Mouse (Mus musculus): ENCODE measurements around the gene Med28.

Med28 gene

DNA sequence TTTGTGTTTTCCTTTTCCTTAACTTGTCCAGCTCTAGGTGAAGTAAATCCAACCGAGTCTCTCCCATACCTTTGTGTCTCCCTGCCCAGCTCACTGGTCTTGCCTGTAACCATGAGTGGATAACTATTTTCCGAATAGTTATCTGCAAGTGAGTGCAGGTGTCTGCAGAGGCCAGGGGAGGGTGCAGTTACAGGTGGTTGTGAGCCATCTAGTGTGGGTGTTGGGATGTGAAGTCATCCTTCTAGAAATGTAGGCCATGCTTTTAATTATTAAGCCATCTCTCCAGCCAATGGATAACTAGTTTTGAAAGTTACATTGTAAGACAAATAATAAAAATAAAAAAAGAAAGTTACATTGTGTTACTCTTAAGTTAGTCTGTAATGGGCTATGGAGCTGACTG, 6.5 kb upstream of the Med28 start:
- WGBS, result 89% methylated on average over 2 of the region's 2 CpGs

DNA sequence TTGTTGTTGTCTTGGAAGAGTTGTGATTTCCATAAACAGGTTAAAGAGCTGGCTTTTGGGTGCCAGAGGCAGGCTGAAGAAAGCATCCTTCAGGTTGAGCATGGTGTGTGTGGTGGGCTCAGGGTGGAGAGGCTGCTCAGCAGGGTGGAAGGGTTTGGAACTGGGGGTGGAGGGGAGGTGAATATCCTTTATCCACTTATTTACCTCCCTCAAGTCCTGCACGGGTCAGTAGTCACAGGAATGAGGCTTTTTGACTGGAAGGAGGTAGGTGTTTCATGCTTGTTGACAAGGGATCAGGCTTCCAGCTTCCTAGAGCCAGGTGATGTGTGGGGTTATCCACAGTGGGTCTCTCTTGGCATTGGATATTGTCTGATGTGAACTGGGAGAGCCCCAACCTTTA, 5.4 kb upstream of the Med28 start:
- WGBS, result 92% methylated on average over 1 of the region's 1 CpGs

DNA sequence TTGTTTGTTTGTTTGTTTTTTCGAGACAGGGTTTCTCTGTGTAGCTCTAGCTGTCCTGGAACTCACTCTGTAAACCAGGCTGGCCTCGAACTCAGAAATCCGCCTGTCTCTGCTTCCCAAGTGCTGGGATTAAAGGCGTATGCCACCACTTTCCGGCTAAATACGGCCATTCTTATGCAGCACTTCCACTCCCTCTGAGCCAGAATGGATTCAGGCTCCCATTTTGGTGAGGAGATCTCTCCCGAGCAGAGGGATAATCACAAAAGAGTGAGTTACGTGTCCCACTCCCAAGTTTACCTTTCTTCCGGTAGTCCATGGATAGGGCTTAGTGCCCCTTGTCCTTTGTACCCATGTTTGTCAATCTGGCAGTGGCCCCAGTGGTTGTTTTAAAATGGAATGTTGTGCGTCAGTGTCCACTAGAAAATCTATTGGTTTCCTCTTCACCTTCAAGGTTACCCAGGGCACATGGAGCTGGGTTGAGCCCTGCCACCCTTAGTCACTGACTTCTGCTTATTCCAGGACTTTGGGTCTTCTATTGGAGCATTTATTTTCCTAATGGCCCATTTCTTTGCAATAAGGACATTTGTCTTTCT, 4.8 kb upstream of the Med28 start:
- 94% methylated on average over 10 of the region's 10 CpGs for WGBS

DNA sequence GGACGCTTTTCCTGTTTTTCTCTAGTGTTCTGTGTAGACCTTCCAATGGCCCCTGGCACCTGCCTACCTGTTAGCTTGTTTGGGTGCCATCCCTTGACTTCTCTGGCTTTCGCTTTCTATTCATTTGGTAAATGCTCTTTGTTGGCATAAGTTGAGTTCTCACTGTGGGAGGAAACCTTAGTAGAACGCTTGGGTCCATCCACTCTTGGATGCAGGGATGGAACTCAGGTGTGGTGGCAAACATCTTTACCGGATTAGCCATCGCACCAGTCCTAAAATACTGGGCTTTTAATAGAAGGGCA, 731 bp downstream of the Med28 start:
- WGBS, result 3% methylated on average over 5 of the region's 5 CpGs

DNA sequence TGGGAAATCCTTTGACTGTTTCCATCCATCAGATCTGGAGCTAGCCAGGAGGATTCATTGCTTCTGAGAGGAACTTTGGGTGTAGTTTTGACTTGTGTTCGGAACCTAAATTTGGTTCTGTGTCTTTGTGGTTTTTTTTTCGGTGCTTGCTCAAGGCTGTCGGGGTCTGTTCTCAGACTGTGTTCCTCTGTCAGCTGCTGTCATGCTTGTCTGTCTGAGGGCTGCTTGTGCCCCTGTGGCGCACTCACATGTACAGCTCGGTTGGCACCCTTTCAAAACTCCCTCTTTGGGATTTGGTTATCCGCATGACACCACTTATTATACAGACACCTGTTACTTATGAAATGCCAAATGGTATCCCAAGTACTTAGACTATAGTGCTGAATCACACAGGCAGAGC, 1.6 kb downstream of the Med28 start:
- 61% methylated on average over 6 of the region's 6 CpGs for WGBS

DNA sequence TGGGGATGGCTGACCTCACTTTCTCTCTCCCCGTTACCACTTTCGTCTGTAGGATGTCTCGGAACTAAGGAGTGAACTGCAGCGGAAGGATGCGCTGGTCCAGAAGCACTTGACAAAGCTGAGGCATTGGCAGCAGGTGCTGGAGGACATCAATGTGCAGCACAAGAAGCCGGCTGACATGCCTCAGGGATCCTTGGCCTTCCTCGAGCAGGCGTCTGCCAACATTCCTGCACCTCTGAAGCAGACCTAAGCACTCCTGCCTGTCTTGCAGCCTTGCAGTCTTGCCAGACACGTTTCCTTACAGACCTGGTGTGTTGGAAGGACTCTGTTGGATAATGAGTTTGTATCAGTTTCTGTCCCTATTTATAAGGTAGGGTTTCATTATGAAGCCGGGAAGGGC, 5.1 kb downstream of the Med28 start:
- 86% methylated on average over 10 of the region's 10 CpGs for WGBS

DNA sequence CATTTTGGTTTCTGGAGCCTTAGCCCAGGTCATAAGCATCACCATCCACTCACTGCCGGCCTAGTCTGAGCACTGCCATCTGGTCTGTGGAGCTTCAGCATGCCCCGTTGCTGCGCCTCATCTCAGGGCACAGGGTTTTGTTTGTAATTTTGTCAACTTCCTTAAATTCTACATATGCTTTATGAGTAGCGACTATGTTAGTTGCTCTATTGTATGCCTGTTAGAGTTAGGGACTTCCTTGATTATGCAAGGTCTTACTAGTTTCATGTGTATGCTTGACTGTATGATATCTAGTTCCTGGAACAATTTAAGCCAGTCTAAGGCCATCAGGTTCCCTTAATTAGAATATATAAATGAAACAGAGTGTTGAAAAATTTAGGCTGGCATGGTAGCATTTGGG, 6.3 kb downstream of the Med28 start:
- 92% methylated on average over 4 of the region's 4 CpGs for WGBS

DNA sequence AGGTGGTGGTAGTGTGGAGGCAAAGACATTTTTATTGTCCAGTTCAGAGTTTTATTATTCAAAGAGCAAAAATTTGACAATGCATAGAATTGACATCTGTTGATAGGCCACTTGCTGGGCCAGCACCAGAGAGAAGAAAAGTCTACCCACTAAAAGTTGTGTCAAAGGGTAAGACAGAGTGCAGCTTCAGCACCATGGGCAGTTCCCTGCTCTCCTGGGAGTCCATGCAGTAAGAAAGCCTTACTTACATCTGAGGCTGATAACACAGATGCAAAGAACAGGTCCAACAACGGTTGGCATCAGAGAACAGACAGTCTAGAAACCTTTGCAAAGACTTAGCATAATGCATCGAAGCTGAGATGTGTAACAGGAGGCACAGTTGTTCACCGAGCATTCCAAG, 9.7 kb downstream of the Med28 start:
- WGBS, result 78% methylated on average over 3 of the region's 3 CpGs

DNA sequence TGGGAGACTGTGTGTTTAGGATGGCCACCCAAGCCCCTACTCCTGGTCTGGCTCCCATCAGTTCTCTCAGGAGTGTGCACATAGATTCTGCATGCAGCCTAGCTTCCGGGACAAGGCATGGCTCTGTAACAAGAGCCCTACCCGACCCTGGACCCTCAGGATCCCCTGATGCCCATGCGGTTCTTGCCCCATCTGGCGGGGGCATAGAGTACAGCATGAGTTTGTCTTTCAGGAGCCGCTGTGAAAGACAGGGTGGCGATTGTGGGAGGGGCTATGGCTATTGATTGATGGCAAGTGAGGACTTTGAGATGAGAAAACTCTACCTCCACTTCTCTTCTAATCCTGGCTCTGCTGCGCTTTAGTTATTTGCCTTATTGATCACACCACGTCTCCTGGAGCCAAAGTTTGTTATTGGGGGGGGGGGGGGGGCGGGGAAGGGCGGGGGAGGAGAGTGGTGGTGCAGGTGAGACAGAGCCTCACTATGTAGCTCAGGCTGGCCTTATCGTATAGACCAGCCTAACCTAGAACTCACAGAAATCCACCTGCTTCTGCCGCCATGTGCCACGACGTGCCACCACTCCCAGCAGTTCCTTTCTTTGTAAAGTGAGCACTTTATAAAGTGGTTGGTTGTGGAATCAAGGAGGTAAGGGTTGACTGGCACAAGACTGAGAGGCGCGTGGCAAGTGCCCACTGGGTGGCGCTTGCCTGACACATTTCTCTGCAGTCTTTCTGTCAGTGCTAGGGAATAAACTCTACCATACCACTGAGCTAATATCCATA, 14.5 kb downstream of the Med28 start:
- WGBS, result 9% methylated on average over 17 of the region's 17 CpGs

DNA sequence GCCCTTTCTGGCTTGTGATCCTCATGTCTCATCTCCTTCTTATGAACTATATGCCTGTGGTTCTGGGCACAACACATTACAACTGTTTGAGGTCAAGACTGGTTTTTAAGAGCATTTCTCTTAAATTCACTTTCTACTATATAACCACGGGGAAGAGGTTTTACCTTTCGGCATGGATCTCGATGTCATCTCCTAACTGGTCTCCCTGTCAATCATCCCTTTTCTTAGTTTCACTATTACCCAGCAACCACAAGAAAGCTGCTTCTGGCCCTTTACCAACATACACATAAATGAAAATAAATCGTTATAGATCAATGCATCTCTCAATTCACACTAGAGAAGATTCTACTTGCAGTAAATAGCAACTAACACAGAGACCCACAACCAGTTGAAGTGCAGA, 15.1 kb downstream of the Med28 start:
- WGBS, result 59% methylated on average over 4 of the region's 4 CpGs

DNA sequence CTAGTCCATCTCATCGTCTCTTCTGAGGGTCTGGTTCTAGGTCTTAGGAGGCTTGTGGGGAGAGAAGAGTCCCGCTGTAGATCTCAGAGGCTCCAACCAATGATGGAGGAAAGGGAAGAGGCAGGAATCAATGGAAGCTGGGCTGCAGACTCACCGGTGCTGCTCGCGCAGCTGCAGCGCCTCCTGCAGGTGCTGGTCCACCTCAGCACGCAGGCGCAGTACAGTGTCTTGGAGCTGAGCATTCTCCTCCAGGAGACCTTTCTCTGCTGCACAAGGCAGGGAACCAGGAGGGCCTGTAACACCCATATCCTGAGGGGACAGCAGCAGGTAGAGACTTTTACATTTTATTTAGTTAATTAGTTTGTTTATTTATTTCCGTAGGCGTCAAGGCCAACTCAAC, 19.5 kb downstream of the Med28 start:
- 65% methylated on average over 10 of the region's 10 CpGs for WGBS

DNA sequence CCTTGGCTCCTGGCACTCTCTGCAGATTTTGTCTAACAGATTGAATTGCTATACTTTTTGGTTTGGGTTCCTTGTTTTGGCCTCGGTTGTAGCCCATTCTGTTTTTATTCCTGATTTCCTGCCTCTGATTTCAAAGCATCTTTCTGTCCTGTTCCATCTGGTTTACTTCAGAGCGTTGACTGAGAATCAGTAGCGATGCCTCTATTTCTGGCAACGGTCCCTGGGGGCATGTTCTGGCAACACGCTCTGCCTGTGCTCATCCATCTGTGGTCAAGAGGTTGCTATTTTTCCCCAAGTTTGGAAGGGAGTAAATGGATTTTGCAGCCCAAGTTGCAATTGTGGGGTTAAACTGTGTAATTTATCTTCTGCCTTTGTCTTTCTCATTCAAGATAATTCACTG, 23.3 kb downstream of the Med28 start:
- 42% methylated on average over 5 of the region's 5 CpGs for WGBS

DNA sequence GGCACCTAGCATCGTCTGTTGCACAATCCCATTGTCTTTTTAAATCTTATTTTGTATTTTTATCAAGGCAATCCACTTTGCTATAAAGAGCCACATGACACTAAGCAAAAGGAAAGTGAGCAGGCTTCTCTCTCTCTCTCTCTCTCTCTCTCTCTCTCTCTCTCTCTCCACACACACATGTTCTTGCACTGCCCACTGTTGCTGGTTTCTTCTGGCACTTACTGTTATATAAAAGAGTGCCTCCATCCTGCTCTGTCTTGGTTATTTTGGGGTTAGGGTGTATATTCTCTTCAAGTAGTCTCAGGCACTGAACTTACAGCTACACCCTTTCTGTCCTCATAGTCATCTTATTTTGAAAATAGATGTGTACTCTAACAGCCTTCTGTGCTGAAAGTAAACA, 29.6 kb downstream of the Med28 start:
- 80% methylated on average over 1 of the region's 1 CpGs for WGBS

DNA sequence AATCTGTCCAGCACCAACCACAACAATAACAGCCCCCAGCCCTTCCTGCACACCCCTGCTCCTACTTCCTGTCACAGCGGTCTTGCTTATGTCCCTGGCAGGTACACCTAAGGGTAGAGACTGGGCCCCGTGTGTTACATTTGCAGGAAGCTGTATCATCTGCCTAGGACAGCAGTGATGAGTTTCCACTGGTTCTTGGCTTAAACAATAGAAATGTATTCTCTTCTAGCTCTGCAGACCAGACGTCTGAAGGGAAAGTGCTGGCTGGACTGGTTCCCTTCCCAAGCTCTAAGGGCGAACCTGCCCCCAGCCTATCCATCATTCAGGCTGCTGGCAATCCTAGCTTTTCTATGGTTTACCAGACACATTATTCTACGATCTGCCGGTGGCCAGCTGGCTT, 44.0 kb downstream of the Med28 start:
- WGBS, result 32% methylated on average over 6 of the region's 6 CpGs

DNA sequence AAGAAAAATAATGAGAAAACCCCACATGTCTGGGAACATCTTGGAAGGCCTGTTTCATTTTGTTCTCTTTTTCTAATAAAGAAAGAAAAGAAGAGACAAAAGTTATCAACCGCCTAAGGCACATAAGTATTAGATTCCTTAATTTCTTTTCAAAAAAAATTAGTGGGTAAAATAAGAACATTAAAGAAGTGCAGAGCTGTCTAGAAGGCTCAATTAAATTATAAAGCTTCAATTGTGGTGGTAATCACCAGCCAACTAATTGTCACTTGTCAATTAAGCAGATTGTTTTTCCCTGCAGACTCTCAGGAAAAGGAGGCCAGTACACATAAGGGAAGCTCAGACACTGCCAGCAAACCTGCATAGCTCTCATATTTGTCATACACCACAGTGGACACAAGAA, 45.8 kb downstream of the Med28 start:
- 91% methylated on average over 1 of the region's 1 CpGs for WGBS

DNA sequence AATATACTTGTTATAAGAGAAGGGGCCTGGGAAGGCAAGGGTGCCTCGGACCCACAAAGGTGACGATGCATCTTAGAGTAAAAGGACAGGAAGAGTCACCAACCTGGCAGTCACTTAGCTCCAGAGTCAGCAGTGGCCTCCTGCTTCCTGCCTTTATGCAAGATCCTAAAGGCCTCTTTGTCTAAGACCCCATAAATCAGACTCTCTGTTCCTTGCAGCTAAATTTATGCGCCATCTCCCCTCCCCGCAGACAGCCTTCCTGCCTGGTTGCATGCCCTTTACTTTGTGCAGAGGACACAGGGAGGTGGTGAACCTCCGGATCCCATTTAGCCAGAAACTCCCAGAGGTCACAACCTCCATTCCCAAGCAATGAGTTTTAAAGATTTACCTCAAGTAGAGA, 52.8 kb downstream of the Med28 start:
- 64% methylated on average over 5 of the region's 5 CpGs for WGBS

DNA sequence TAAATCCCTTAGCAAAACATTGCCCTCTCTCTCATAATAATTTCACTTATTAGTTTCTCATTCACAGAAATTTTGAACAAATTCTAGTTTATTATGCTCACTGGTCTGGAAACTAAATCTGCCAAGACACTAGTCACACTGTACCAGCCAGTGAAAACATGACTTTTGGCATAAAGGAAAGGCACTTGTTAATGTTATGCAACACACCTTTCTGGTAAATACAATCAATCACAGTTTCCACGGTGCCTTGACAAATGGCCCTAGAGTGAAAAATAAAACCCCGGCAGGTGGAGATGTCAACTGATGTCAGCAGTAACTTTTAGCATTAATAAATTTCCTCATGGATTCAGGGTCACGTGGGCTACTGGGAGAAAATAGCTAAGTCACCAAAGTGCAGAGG, 56.7 kb downstream of the Med28 start:
- 90% methylated on average over 3 of the region's 3 CpGs for WGBS

DNA sequence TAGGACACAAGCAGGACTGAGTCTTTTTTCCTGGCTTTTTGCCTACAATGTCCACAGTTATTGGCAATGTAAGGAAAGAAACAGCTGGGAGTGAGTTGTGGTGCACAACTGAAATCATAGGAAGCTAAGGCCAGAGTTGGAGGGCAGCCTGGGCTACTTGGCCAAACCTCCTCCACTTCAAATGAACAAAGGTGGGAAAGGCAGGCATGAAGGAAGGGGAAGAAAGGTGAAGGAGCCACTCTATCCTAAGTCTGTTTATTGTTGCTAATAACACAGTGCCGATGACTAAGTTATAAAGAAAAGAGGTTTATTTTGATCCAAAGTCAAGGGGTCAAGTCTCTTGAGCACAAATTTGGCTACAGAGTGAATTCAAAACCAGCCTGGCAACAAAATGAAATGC, 57.3 kb downstream of the Med28 start:
- 67% methylated on average over 1 of the region's 1 CpGs for WGBS

All from cerebral cortex, adult 2 months (tissue).